Comparison of ENCODE assay signal across 12 mouse cellular contexts in the genomic region with DNA sequence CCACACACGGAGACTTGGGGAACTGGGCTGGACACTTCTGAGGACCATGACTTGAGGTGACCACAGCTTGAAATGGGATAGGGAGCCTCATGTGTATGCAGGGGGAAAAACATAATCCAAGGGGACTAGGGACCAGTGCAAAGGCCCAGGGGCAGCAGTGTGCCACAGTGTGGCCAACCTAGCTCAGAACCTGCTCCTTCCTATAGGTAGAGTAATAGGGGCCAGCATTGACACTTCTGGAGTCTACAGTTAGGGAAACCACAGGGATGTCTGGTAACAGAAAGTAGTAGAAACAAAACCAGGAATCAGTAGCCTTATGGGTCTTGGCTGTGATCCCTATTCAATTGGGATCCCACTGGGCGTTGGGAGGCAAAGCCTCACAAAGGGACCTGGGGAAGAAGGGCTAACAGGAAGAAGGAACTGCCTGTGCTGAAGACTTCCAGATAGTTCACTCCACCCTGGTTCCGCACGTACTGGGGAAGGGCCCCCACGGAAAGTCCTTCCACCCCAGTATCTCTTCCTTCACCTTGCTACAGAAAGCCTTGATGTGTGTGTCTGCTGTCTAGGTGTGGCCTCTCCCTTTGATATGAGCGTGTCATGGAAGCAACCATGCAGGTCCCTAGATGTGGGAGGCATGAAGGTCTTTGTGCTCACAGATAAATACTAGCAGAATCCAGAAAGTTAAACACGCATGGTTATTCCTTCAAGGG. TPM values are rescaled to one million over a fixed set of nuclear protein-coding genes. Genes with fewer than 3 reads are reported as not detected.
DNase-seq lines count a peak whose midpoint lies in the region; ATAC-seq lines count a peak whose summit lies in the region.
"Had no signal": no experiment of that assay in that cellular context is flagged by ENCODE, and none has a peak within 500 bp of the region (broad histone marks: within the 10 kb centered on the region; RNA-seq: fewer than 3 reads in every experiment).

No protein-coding gene starts in this region.

- H3K9ac ChIP-seq in neural tube, embryonic 13.5 days = no peak overlapping the region
- H3K9ac ChIP-seq in liver, embryonic 12.5 days = peak overlapping the region; percentile 57
- 0 out of 2 replicates have a peak overlapping the region, but pooled peaks have one; percentile 88 for H3K9ac ChIP-seq in stomach, embryonic 16.5 days (ENCODE audit: low read length)

- no peaks in the 10 kb centered on the region for H3K9me3 ChIP-seq in neural tube, embryonic 13.5 days
- no peaks in the 10 kb centered on the region for H3K9me3 ChIP-seq in liver, embryonic 12.5 days (replicated peaks)
- no peaks in the 10 kb centered on the region for H3K9me3 ChIP-seq in stomach, embryonic 16.5 days (replicated peaks; ENCODE audit: control insufficient read depth, low read length)
- H3K9me3 ChIP-seq: forebrain, embryonic 13.5 days; heart, embryonic 12.5 days had no signal

- DNase-seq in cerebellum, adult 9-10 months = peak; percentile 36
- DNase-seq in cerebellum, adult 8-10 months = no peak
- no peak for DNase-seq in neural tube, embryonic 10.5 days (ENCODE audit: extremely low spot score, low spot score)
- DNase-seq in adipocyte (ENCODE audit: low spot score) = no peak
- DNase-seq: adrenal gland, adult 2 months had no signal

- WGBS in neural tube, embryonic 13.5 days = 86% methylated on average over 7 of the region's 7 CpGs
- 31% methylated on average over 7 of the region's 7 CpGs for WGBS in liver, embryonic 12.5 days (ENCODE audit: insufficient replicate concordance)
- WGBS in stomach, embryonic 16.5 days = 74% methylated on average over 7 of the region's 7 CpGs

- H3K4me2 ChIP-seq in neural tube, embryonic 13.5 days = 0 out of 2 replicates have a peak overlapping the region, but pooled peaks have one; percentile 95
- peak overlapping the region; percentile 97 for H3K4me2 ChIP-seq in liver, embryonic 12.5 days
- no peak overlapping the region for H3K4me2 ChIP-seq in stomach, embryonic 16.5 days (ENCODE audit: low read depth, low read length)

- no peaks in the 10 kb centered on the region for H3K27me3 ChIP-seq in neural tube, embryonic 13.5 days
- H3K27me3 ChIP-seq in liver, embryonic 12.5 days (replicated peaks) = no peaks in the 10 kb centered on the region
- H3K27me3 ChIP-seq in stomach, embryonic 16.5 days (ENCODE audit: control insufficient read depth, insufficient read depth, low read length) = no peaks in the 10 kb centered on the region
- H3K27me3 ChIP-seq: CH12.LX; forebrain, embryonic 13.5 days; heart, embryonic 12.5 days had no signal

- H3K27ac ChIP-seq in neural tube, embryonic 13.5 days (replicated peaks) = no peak overlapping the region
- H3K27ac ChIP-seq in liver, embryonic 12.5 days = peak overlapping the region; percentile 87
- H3K27ac ChIP-seq in stomach, embryonic 16.5 days (ENCODE audit: low read length) = no peak overlapping the region
- H3K27ac ChIP-seq: forebrain, embryonic 13.5 days had no signal

- ATAC-seq in neural tube, embryonic 13.5 days (ENCODE audit: low read depth) = no peak
- peak; percentile 81 for ATAC-seq in liver, embryonic 12.5 days
- ATAC-seq in stomach, embryonic 16.5 days (ENCODE audit: insufficient read depth, low FRiP score) = no peak
- no peak for ATAC-seq in frontal cortex, adult (ENCODE audit: low TSS enrichment)

- no peak overlapping the region for H3K4me3 ChIP-seq in neural tube, embryonic 13.5 days
- H3K4me3 ChIP-seq in liver, embryonic 12.5 days = 0 out of 2 replicates have a peak overlapping the region, but pooled peaks have one; percentile 78
- no peak overlapping the region for H3K4me3 ChIP-seq in stomach, embryonic 16.5 days (replicated peaks; ENCODE audit: low read length)

- H3K4me1 ChIP-seq in neural tube, embryonic 13.5 days (replicated peaks) = peaks cover 28% of the 10 kb centered on the region
- peaks cover 70% of the 10 kb centered on the region for H3K4me1 ChIP-seq in liver, embryonic 12.5 days
- peaks cover 15% of the 10 kb centered on the region for H3K4me1 ChIP-seq in stomach, embryonic 16.5 days (ENCODE audit: control insufficient read depth, insufficient read depth, low read length)

- H3K36me3 ChIP-seq in neural tube, embryonic 13.5 days = peaks cover 34% of the 10 kb centered on the region
- peaks cover 43% of the 10 kb centered on the region for H3K36me3 ChIP-seq in liver, embryonic 12.5 days
- 0 out of 2 replicates have a peak, but pooled peaks cover 4% of the 10 kb centered on the region for H3K36me3 ChIP-seq in stomach, embryonic 16.5 days (ENCODE audit: control insufficient read depth, insufficient read depth, low read length)

RNA-seq across cellular contexts. Expression of gene Pus1, which starts 1.2 kb away (rescaled TPM):
- 19.4 and 21.0 TPM in 2 replicates for polyA plus RNA-seq in neural tube, embryonic 13.5 days (2015; fragmentation: Nextera tagmentation; extraction: Ambion mirVana)
- polyA plus RNA-seq in liver, embryonic 12.5 days (2016; fragmentation: Nextera tagmentation; extraction: Ambion mirVana) = 48.7 and 50.7 TPM in 2 replicates
- polyA plus RNA-seq in stomach, embryonic 16.5 days (2015; fragmentation: Nextera tagmentation; extraction: Ambion mirVana) = 37.8 and 38.3 TPM in 2 replicates

RNA-seq across cellular contexts. Expression of gene Ep400, which starts 11.2 kb away (rescaled TPM):
- polyA plus RNA-seq in neural tube, embryonic 13.5 days (2015; fragmentation: Nextera tagmentation; extraction: Ambion mirVana) = 48.4 and 53.0 TPM in 2 replicates
- 23.9 and 28.5 TPM in 2 replicates for polyA plus RNA-seq in liver, embryonic 12.5 days (2016; fragmentation: Nextera tagmentation; extraction: Ambion mirVana)
- polyA plus RNA-seq in stomach, embryonic 16.5 days (2015; fragmentation: Nextera tagmentation; extraction: Ambion mirVana) = 30.8 and 42.4 TPM in 2 replicates

RNA-seq across cellular contexts. Expression of gene Ulk1, which starts 28.2 kb away (rescaled TPM):
- polyA plus RNA-seq in neural tube, embryonic 13.5 days (2015; fragmentation: Nextera tagmentation; extraction: Ambion mirVana) = 30.3 and 33.1 TPM in 2 replicates
- polyA plus RNA-seq in liver, embryonic 12.5 days (2016; fragmentation: Nextera tagmentation; extraction: Ambion mirVana) = 10.8 and 11.5 TPM in 2 replicates
- polyA plus RNA-seq in stomach, embryonic 16.5 days (2015; fragmentation: Nextera tagmentation; extraction: Ambion mirVana) = 12.0 and 12.8 TPM in 2 replicates

RNA-seq across cellular contexts. Expression of gene Hscb, which starts 57.9 kb away (rescaled TPM):
- polyA plus RNA-seq in neural tube, embryonic 13.5 days (2015; fragmentation: Nextera tagmentation; extraction: Ambion mirVana) = 11.0 and 16.5 TPM in 2 replicates
- 47.2 and 52.4 TPM in 2 replicates for polyA plus RNA-seq in liver, embryonic 12.5 days (2016; fragmentation: Nextera tagmentation; extraction: Ambion mirVana)
- polyA plus RNA-seq in stomach, embryonic 16.5 days (2015; fragmentation: Nextera tagmentation; extraction: Ambion mirVana) = 23.9 and 28.7 TPM in 2 replicates

RNA-seq across cellular contexts. Expression of gene Chek2, which starts 58.1 kb away (rescaled TPM):
- polyA plus RNA-seq in neural tube, embryonic 13.5 days (2015; fragmentation: Nextera tagmentation; extraction: Ambion mirVana) = 5.4 and 7.2 TPM in 2 replicates
- 51.2 and 52.7 TPM in 2 replicates for polyA plus RNA-seq in liver, embryonic 12.5 days (2016; fragmentation: Nextera tagmentation; extraction: Ambion mirVana)
- polyA plus RNA-seq in stomach, embryonic 16.5 days (2015; fragmentation: Nextera tagmentation; extraction: Ambion mirVana) = 29.2 and 31.3 TPM in 2 replicates
